Mouse (Mus musculus): ENCODE results near the gene Tmem127.

DNA sequence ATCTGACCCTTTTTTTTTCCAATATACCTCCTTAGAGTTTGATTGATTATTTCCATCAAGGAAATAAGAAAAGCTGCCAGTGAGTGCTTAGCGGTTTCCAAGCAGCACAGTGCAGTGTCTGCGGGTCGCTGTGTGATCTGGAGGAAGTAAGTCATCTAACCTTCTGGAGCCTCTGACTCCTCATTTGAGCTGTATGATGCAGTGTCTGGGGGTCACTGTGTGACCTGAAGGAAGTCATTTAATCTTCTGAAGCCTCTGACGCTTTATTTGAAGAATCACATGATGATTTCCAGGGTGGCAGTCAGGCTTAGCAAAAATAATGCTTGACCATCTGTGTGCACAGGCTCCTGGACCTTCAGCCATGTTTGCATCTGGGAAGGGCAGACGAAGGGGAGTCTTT, 5.1 kb downstream of the Tmem127 start:
- TF ChIP-seq ELF1 (IDR thresholded peaks at IDR 0.05; ENCODE audit: low read depth, low read length) (no peak), ZKSCAN1 (IDR thresholded peaks at IDR 0.05; ENCODE audit: borderline replicate concordance, low read depth, low read length) (no peak)
